Mouse (Mus musculus): ENCODE data around the gene Gnb1l.

The Gnb1l gene

GRCm38 (mm10) chr16:18588738-18589055 is 90.2 kb downstream of the Gnb1l start:
- no peak for DNase-seq

DNA sequence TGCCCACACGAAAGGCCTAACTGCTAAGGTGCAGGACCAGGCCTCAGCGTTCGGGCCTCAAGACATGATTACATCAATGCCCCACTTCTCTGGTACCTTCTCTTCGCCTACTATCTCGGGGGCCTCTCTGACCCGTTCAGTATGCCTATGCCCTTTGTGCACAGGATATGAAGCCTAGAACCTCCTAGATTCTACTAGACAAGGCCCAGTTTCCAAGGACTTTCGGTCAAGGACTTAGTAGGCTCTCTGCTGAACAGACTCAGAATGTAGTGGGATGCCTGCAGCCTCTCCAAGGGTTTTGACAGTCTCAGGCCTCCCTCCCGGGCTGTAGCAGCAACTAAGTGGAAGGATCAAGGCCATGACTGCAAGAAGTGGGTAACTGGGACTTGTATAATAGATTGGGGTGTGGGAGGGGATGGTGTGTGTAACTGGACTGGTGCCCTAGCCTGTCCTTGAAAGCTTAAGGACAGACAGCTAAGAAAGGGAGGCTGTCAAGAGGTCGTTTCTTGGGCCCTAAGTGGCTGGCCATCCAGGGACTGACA is 90.6 kb downstream of the Gnb1l start:
- DNase-seq = no peak

DNA sequence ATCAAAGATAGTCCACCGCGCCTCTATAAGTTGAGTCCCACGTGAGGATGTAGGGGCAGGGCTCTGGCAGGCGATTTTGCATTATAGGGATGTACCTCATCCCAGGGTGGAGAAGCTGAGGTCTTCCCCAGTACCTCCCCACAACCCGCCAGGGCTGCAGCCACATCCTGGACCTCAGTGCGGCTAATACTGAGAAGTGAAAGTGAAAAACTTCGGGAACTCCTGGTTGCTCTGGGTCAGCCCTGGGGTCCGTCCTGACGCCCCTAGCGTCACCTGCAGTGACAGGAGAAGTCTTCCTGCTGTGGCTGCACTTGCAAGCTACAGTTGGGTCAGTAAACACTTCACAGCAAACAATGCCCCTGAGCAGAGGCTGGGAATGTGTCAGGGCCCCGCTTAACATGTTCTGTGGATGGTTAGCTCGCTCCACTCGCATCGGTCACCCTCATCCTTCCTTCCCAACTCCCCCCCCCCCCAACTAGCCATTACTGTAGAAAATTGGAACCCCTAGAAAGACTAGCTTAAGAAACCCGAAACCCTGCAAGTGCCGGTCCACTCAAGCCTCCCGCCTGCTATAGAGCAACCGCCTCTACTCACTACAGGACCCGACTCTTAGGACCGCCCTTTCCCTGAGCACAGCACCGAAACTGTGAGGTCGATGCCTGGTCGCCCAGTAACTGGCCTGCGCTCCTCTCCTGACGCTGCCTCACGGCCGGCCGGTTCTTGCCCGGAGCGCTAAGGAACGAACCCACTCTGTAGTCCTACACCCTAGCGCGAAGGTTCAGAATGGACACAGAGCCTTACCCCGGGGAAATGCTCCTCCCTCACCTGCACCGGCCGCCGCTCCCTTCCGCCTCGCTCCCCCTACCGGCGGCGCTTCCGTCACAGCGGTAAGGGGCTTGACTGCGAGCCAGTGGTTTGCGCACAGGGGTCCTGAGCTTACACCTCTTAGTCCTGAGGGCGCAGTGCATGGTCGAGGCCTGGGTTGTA is 91.6 kb downstream of the Gnb1l start, which contains the start of gene Tbx1:
Gene Tbx1, minus strand, starts transcription at position 868 of the 987 bp plus-strand sequence.
- no peak for DNase-seq

GRCm38 (mm10) chr16:18591047-18592018 is 92.8 kb downstream of the Gnb1l start:
- no peak for DNase-seq

DNA sequence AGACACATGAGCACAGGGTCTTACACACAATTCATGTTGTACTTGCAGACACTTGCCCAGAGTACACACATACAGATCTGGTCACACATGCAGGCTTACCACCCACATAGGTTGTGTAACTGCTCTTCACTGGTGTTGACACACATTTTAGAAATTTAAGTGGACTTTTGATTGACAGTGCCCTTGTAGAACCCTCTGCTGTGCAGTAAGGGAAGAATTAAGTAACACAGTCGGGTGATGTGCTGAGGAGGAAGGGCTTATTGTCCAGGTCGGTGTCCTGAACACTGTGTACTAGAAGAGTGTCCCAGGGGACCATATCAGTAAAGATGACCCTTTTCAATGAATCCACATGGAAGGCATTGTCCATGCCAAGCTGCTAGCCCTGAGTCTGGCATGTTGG is 95.4 kb downstream of the Gnb1l start:
- DNase-seq = no peak

GRCm38 (mm10) chr16:18596255-18596654 is 97.7 kb downstream of the Gnb1l start:
- DNase-seq = no peak

DNA sequence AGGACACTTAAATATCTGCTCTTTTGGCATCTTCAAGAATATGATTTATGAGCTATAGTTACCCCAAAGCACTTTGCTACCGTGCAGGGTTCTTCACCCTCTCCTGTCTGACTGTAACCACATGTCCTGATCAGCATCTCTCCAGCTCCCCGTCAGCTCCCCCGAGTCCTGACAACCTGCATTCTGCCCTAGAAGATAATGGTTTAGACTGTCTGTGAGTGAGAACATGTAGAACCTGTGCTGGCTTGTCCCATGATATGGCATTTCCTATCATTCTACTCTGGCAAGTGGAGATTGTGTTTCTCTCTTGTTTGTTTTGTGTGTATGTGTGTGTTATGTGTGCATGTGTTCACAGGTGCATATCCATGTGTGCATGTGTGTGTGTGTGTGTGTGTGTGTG is 99.5 kb downstream of the Gnb1l start:
- DNase-seq = no peak

DNA sequence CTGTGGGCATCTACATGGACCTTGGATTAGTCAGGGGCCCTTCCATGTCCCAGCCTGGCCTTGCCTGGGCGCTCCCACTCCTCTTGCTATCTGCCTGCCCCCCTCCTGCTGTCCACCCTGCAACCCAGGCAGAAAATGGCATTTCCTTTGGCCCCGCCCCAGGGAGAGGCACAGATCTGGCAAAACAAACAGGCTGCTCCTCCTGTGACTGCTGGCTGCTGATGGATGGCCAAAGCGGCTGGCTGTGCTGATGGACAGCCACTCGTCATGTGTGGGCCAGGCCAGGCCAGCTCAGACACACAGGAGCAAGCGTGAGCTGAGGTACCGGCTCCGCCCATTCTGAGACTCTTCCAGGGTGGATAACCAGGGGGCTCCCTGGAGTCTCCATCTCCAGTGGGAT is 102.9 kb downstream of the Gnb1l start:
- no peak for DNase-seq

GRCm38 (mm10) chr16:18604267-18604701 is 105.8 kb downstream of the Gnb1l start:
- no peak for DNase-seq

DNA sequence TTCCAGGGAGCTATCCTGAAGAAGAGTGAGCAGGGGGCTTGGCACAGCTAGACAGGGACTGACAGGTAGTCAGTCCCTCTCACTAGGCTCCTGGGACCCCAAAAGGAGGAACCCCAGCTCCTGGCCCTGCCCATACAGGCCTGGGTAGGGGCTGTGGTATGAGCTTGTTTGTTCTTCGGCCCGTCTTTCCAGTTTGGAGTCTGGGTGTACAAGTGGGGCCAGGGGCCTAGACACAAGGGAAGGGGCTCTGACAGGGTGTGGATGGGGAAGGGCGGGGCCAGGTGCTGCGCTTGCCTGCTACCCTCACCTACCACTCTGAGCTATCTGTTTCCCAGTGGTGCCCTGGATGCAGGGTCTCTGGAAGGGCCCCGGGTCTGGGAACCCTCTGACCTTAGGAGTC is 107.2 kb downstream of the Gnb1l start:
- DNase-seq = no peak

- DNase-seq = no peak
Observed at GRCm38 (mm10) chr16:18608226-18608625, 109.7 kb downstream of the Gnb1l start.

- no peak for DNase-seq
Observed at GRCm38 (mm10) chr16:18609099-18609498, 110.6 kb downstream of the Gnb1l start.

DNA sequence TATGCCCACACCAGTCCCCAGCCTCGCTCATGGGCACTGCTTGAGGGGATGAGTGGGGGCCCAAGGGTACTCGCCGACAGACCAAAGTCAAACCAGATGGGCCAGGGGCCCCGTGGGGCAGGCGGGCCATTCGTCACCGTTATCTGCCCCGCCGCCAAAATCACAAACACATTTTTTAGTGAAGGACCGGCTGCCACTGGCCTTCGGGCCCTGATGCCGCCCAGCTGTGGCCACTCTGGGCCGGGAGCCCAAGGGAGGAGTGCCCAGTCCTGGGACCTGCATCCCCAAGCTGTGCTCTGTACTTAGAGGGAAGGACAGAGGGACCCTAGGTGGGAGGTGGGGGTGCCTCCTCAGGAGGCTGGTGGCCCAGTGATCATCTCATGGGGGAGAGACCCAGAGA is 113.2 kb downstream of the Gnb1l start:
- no peak for DNase-seq

DNA sequence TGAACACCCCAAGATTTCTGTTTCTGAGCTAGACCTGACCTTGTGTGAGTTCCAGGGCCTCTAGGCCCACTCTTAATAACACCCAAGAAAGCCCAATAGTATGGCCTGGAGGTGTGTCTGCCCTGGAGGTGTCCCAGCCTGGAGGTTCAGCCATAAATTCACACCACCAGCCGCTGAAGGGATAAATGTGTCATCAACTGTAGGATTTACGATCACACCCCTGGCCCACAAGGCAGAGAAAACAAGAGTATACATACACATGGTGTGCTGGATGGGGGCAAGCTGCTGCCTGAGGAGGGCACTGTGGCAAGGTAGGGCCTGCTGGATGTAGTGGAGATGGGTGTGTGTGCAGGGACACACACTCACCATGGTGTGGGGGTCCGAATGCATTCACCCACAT is 114.8 kb downstream of the Gnb1l start:
- no peak for DNase-seq

Measured in cerebellum, adult 9-11 months (tissue).